8 mouse cellular contexts compared by ENCODE assay signal in genomic region chr2:116976432-116976750, GRCm38 (mm10).
DNase-seq lines count a peak whose midpoint lies in the region; ATAC-seq lines count a peak whose summit lies in the region.

No protein-coding gene starts in this region.

- peak overlapping the region; percentile 98 for H3K27ac ChIP-seq in embryonic facial prominence, embryonic 11.5 days (replicated peaks; ENCODE audit: low read depth, low read length)
- peak overlapping the region; percentile 97 for H3K27ac ChIP-seq in hindbrain, embryonic 10.5 days
- H3K27ac ChIP-seq in liver, embryonic 12.5 days = peak overlapping the region; percentile 75
- H3K27ac ChIP-seq in stomach, embryonic 15.5 days = peak overlapping the region; percentile 96

- peak overlapping the region; percentile 14; the same call in 1 of the 2 replicates for H3K4me3 ChIP-seq in embryonic facial prominence, embryonic 11.5 days (ENCODE audit: low read depth, low read length)
- H3K4me3 ChIP-seq in hindbrain, embryonic 10.5 days = peak overlapping the region; percentile 54
- peak overlapping the region; percentile 52; the same call in 1 of the 2 replicates for H3K4me3 ChIP-seq in liver, embryonic 12.5 days
- H3K4me3 ChIP-seq in stomach, embryonic 15.5 days (replicated peaks) = peak overlapping the region; percentile 59

- DNase-seq in urinary bladder, postnatal 25 days (ENCODE audit: low spot score) = peak; percentile 4
- no peak for DNase-seq in urinary bladder, postnatal 10 days (ENCODE audit: low spot score)
- DNase-seq in embryonic facial prominence, embryonic 11.5 days (ENCODE audit: low spot score) = peak; percentile 77
- peak; percentile 68 for DNase-seq in hindbrain, embryonic 10.5 days (ENCODE audit: low spot score)
- DNase-seq in adipocyte (ENCODE audit: low spot score) = no peak
- DNase-seq in thymus, postnatal 36 days = no peak

- 1% methylated on average over 7 of the region's 7 CpGs for WGBS in embryonic facial prominence, embryonic 11.5 days
- WGBS in hindbrain, embryonic 10.5 days = 0% methylated on average over 7 of the region's 7 CpGs
- 16% methylated on average over 7 of the region's 7 CpGs for WGBS in liver, embryonic 12.5 days (ENCODE audit: insufficient replicate concordance)
- 4% methylated on average over 7 of the region's 7 CpGs for WGBS in stomach, embryonic 15.5 days

- H3K27me3 ChIP-seq in embryonic facial prominence, embryonic 11.5 days (ENCODE audit: control insufficient read depth, insufficient read depth, low read length) = no peaks in the 10 kb centered on the region
- H3K27me3 ChIP-seq in hindbrain, embryonic 10.5 days (ENCODE audit: insufficient read depth, poor library complexity, severe bottlenecking) = peaks cover 4% of the 10 kb centered on the region; the same call in 1 of the 2 replicates
- H3K27me3 ChIP-seq in liver, embryonic 12.5 days (replicated peaks) = peaks cover 39% of the 10 kb centered on the region
- no peaks in the 10 kb centered on the region for H3K27me3 ChIP-seq in stomach, embryonic 15.5 days (replicated peaks)

- no peak for ATAC-seq in embryonic facial prominence, embryonic 11.5 days (replicated peaks; ENCODE audit: insufficient number of reproducible peaks, low FRiP score, low TSS enrichment, low read depth)
- ATAC-seq in liver, embryonic 12.5 days = no peak
- no peak for ATAC-seq in stomach, embryonic 15.5 days (ENCODE audit: insufficient read depth, low FRiP score, low read depth)

- H3K4me1 ChIP-seq in embryonic facial prominence, embryonic 11.5 days (ENCODE audit: control insufficient read depth, insufficient read depth, low read length) = peaks cover 4% of the 10 kb centered on the region
- H3K4me1 ChIP-seq in hindbrain, embryonic 10.5 days (replicated peaks) = peaks cover 97% of the 10 kb centered on the region
- H3K4me1 ChIP-seq in liver, embryonic 12.5 days = peaks cover 29% of the 10 kb centered on the region
- peaks cover 30% of the 10 kb centered on the region for H3K4me1 ChIP-seq in stomach, embryonic 15.5 days

- no peaks in the 10 kb centered on the region for H3K9me3 ChIP-seq in embryonic facial prominence, embryonic 11.5 days (replicated peaks; ENCODE audit: control insufficient read depth, low read length)
- no peaks in the 10 kb centered on the region for H3K9me3 ChIP-seq in hindbrain, embryonic 10.5 days
- H3K9me3 ChIP-seq in liver, embryonic 12.5 days (replicated peaks) = no peaks in the 10 kb centered on the region
- no peaks in the 10 kb centered on the region for H3K9me3 ChIP-seq in stomach, embryonic 15.5 days

- peak overlapping the region; percentile 86 for H3K9ac ChIP-seq in embryonic facial prominence, embryonic 11.5 days (replicated peaks; ENCODE audit: low read length)
- H3K9ac ChIP-seq in liver, embryonic 12.5 days = no peak overlapping the region
- H3K9ac ChIP-seq in stomach, embryonic 15.5 days = no peak overlapping the region

- no peaks in the 10 kb centered on the region for H3K36me3 ChIP-seq in embryonic facial prominence, embryonic 11.5 days (replicated peaks; ENCODE audit: control insufficient read depth, insufficient read depth, low read depth, low read length)
- H3K36me3 ChIP-seq in hindbrain, embryonic 10.5 days = no peaks in the 10 kb centered on the region
- H3K36me3 ChIP-seq in liver, embryonic 12.5 days = no peaks in the 10 kb centered on the region
- H3K36me3 ChIP-seq in stomach, embryonic 15.5 days = no peaks in the 10 kb centered on the region

- H3K4me2 ChIP-seq in embryonic facial prominence, embryonic 11.5 days (ENCODE audit: low read depth, low read length) = peak overlapping the region; percentile 78
- H3K4me2 ChIP-seq in liver, embryonic 12.5 days = peak overlapping the region; percentile 75
- peak overlapping the region; percentile 85 for H3K4me2 ChIP-seq in stomach, embryonic 15.5 days

Comparison
In these comparisons a context has a peak if more than half of its experiments do, and no peak if none do; other contexts are left out.
1. DNase-seq: peak in urinary bladder, postnatal 25 days (single experiment), embryonic facial prominence, embryonic 11.5 days (single experiment) and hindbrain, embryonic 10.5 days (single experiment); none in urinary bladder, postnatal 10 days (single experiment), adipocyte (single experiment) and thymus, postnatal 36 days (0 of 2).
2. Peak in every context shown above with its lines, with median percentiles within 50 percentile points of each other: H3K27ac ChIP-seq, H3K4me2 ChIP-seq and H3K4me3 ChIP-seq.